Mouse (Mus musculus): ENCODE results near the gene Pafah1b2. TPM values are rescaled to one million over a fixed set of nuclear protein-coding genes. Genes with fewer than 3 reads are reported as not detected.

Pafah1b2 gene
- total RNA-seq, 2 experiments from 2014 or later = 26.5 to 144 TPM

DNA sequence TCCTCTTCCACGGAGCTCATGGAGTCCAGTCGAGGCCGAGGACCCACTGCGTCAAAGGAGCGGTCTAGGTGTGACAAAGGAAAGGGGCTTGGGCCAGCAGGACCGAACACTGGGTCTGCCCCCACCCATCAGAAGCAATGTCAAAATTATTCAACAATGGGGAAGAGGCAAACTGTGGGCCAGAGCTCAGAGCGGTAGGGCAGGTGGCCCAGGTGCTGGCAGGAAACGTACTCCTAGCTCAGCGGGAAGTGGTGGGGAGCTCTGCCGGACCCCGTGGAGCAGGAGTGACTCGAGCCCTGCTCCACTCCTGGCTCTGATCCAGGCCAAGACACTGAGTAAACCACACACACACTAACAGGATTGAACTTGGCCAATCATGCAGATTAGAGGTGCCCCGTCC lies 66.8 kb downstream of the Pafah1b2 start:
- no peak for ATAC-seq (replicated peaks; ENCODE audit: low FRiP score, low TSS enrichment, poor library complexity, severe bottlenecking)

DNA sequence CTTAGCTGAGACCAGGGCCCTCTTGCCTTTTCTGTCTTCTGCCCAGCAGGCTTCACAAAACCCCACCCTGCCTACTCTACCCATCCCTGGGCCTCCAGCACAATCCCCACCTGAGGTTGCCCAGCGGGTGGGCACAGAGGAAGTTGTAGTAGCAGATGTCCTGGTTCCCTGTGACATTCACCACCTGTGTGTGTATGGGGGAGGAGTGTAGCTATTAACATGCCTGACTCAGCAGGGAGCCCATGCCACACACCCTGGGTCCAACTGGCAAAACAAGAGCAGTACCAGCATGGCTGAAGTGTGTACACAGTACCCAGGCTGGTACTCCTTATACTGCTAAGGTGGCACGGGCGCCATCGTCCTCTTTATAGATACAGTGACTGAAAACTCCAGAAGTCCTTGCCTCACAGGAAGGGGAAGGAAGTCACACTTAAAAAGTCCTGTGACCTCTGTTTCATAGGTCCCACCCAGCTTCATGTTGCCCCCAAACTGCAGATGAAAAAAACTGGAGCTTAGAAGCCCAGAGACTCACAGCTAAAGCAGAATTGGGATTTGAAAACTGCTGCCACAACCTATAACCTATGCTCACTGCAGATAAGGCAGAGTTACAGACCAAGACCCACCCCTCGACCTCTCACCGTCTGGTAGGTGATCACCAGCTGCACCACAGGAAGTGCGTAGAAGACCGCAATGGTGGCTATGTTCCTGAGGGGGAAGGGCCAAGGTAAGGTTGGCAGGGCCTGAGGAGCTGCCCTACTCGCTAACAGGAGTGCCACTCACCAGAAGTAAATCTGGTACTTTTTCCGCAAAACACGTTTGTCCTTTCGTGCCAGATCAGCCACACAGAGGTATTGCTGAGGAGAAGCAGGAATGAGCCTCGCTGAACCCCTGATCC lies 67.7 kb downstream of the Pafah1b2 start:
- peak; percentile 66 for ATAC-seq (replicated peaks; ENCODE audit: low FRiP score, low TSS enrichment, poor library complexity, severe bottlenecking)

DNA sequence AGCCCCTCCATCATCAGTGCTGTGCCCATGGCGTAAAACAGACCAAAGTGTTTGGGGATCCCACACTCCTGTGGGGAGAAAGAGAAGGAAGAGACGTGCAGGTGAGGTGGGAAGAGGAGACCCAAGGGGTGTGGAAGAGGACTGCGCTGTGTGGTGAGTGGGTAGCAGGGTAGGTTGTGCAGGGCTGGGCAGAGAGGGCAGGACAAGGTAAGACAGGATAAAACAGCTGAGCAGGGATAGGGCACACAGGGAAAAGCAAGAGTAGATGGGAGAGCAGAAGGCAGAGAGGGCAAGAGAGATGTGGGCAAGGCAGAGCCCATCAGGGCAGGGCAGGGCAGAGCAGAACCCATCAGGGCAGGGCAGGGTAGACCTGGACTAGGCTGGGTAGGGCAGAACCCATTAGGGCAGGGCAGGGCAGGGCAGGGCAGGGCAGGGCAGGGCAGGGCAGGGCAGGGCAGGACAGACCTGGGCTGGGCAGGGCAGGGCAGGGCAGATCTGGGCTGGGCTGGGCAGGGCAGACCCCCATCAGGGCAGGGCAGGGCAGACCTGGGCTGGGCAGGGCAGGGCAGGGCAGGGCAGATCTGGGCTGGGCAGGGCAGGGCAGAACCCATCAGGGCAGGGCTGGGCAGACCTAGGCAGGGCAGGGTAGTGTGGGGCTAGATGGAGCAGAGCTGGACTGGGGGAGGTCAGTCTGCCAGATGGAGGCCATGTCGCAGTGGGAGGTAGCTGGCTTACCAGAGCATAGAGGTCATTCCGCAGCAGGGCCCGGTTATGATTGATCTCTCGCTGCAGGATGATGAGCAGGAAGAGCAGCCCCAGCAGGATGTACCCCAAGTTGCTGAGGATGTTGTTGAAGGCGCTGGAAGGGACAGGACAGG lies 68.6 kb downstream of the Pafah1b2 start:
- no peak for ATAC-seq (replicated peaks; ENCODE audit: low FRiP score, low TSS enrichment, poor library complexity, severe bottlenecking)

DNA sequence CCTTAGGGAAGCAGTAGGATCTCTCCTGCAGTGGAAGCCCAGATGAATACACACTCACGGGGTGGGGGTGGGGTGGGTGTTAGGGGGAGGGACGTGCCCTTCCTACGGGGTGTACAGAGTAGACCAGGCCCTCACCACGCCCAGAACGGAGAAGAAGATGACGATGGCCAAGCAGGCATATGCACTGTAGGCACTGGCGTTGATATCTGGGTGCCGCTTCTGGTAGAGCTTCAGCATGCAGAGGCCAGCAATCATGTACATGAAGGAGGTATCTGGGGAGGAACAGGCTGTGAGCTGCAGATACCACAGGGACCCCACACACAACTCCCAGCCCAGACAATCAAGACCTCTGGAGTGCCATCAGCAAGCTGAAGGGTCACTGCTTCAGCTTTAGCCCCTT lies 69.6 kb downstream of the Pafah1b2 start:
- no peak for ATAC-seq (replicated peaks; ENCODE audit: low FRiP score, low TSS enrichment, poor library complexity, severe bottlenecking)

DNA sequence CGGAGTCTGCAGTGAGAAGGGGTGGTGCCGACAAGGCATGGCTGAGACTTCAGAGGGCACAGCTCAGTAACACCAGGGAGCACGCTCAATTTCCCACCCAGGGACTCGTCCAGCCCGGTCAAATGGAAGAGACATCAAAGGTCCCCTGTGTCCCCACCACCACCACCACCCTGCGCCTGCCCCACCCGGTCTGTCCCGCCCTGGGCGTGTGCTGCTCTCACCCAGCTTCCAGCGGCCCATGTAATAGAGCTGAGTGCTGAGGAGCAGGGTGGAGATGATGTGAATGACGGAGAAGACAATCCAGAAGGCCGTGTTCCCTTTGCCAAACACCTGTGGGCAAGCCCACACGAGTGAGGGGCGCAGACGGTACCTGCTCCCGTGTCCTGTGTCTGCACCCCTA lies 70.0 kb downstream of the Pafah1b2 start:
- no peak for ATAC-seq (replicated peaks; ENCODE audit: low FRiP score, low TSS enrichment, poor library complexity, severe bottlenecking)

DNA sequence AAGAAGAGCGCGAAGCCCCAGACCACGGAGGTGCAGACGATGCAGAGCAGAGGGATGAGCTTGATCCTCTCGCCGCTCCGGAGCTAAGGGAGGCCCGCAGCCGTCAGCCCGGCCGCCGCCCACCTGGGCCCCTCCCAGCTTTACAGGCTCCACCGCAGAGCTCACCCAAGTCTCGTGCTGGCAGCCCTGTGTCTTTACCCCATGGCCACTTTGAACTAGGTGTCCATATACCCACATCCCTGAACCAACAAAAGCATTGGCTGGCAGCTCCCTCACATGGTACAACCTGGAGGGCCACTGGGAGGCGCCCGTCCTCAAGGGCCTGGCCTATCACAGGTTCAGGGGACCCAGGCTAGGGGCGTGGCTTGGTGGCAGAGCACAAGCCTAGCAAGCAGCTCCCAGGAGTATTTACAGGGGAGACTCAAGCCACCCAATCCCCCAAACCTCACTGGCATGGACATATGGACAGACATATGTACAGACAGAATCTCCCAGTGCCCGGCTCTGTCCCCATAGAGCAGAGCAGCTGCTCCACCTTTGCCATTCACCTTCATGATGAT lies 71.1 kb downstream of the Pafah1b2 start:
- peak; percentile 38; the same call in 1 of the 2 replicates for ATAC-seq (replicated peaks; ENCODE audit: low FRiP score, low TSS enrichment, poor library complexity, severe bottlenecking)

DNA sequence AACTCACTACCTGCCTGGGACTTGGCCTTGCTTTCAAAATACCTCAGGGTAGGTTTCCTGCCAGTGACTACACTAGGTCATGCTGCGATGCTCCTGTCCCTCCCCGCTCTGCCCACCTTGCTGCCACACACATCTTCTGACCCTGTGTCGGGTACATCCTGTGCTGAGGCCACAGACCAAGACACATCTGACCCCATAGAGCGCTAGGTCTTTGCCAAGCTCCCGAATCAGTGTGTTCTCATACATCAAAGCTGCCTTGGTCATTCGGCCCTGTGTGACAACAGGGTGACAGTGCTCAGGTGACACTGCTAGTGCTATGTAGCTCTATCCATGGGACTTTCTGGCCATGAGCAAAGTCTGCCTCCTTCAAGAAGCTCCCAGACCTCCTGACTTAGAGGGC lies 72.7 kb downstream of the Pafah1b2 start:
- ATAC-seq (replicated peaks; ENCODE audit: low FRiP score, low TSS enrichment, poor library complexity, severe bottlenecking) = no peak

DNA sequence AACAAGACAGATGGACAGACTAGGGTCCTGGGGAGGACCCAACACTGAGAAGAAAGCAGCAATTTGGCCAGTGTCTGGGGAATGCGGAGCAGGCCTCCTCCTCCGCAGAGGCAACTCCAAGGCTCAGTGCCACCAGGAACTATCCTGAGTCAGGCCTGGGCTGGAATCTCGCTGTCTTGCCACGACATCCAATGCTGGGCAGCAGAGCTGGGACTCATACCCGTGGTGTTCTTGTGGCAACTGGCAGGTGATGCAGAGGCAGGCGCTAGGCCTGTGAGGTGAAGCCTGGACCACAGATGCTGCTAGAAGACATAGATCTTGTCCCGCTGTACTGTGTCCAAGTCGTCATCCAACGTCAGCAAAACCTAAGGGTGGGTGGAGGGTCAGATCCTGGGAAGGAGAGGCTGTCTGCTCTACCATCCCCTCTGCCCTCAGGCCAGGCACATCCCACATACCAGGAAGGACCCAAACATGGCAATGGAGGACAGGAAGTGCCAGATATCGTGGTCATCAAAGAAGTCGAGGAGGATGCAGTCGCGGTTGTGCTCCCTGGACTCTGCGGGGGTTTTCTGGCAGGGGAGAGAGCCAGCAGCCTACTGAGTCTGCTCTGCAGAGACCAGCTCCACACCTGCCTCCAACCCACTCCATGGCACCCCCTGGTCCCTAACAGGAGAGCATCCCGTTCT lies 73.4 kb downstream of the Pafah1b2 start:
- no peak for ATAC-seq (replicated peaks; ENCODE audit: low FRiP score, low TSS enrichment, poor library complexity, severe bottlenecking)

DNA sequence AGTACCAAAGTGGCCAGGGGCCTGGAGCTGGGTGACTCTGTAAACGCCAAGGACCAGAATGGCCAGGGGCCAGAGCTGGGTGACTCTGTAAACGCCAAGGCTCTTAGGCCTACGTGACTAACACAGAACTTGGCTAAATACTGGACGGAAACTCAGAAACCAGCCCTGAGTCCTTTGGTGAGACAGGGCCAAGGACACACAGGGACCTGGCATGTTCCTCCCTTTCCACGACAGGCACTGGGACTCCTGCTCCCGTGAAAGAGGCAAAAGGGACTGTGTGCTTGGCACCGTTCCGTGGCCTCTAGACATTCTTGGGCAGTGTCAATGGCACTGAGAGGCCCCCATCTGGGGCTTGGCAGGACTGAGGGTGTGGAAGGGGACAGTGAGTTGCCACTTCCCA lies 74.4 kb downstream of the Pafah1b2 start:
- ATAC-seq (replicated peaks; ENCODE audit: low FRiP score, low TSS enrichment, poor library complexity, severe bottlenecking) = no peak

DNA sequence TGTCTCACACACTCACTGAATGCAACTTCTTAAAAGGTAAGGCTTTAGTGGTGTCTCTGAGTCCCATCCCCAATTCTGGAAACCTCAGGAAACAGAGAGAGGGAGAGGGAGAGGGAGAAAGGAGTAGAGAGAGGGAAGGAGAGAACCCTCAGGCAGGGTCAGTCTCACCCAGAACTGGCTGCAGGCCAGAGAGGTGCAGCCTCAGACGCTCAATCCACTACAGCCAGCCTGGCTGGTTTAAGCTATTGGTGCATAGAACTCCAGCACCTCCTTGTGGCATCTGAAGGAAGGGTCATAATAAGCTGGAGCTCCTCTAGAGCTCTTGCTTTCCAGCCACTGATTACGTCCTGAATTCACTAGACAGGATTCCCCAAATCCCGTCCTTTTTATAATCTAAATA lies 75.6 kb downstream of the Pafah1b2 start:
- peak; percentile 73 for ATAC-seq (replicated peaks; ENCODE audit: low FRiP score, low TSS enrichment, poor library complexity, severe bottlenecking)

DNA sequence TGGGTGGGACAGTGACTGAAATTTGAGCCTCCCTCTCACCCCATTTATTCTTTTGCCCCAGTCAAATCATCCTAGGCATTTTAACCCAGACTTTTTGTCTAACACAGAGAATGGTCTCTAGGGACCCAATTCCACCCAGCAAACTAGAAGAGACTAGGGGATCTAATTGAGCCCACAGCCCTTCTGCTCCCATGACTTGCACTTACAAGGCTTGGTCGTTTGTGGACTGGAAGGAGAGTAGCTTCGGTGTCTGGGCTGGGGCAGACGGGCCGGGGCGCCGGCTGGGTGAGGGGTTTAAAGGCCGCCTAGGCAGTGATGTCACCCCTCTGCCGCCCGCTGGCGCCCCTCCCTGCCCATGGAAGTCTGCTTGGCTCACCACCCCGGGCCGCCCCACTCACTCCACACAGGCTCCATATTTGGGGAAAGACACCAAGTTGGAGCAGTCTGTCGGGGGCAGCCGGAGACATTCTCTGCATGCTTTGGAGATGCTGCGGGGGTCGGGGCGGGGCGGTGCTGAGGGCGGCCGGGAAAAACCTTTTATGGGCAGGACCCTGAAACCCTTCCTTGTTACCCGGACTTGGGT lies 76.8 kb downstream of the Pafah1b2 start, which contains the start of gene Tagln:
Gene Tagln, minus strand, starts transcription at position 431 of the 583 bp plus-strand sequence.
- no peak for ATAC-seq (replicated peaks; ENCODE audit: low FRiP score, low TSS enrichment, poor library complexity, severe bottlenecking)

DNA sequence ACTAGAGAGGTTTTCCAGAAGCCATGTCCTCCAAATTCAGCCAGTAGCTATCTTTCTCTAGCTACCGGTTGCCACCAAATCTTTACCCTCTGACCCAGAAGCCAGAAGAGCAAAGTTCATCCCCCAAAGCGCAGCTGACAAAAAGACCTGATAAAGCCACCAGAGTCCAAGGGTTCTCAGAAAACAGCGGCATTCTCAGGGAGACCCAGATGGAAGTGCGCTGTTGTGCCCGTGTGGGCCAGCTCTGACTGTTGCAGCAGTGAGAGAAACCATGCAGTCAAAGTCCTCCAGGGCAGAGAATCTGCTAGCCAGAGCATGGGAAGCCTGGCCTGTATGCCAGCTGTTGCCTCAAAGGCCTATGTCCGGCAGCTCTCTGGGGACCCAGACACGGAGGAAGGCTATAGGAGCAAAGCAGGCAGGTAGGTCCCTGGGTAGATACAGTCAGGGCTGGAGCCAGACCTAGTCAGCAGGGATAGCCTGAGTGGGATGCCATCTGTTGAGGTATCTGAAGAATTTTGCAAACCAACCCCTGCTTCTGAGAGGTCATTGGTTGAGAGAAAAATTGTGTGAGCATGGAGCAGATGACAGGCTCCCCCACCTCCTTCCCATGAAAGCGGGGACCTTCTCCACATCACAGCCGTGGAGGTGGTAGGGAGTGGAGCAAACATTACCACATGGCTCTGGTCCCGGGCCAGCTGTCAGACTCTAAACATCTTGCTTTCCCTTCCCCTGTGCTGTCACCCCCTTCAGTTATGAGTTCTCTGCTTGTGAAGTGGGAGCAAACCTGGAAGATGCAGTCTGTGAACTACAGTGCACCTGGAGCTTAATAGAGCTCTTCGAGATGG lies 79.7 kb downstream of the Pafah1b2 start:
- ATAC-seq (replicated peaks; ENCODE audit: low FRiP score, low TSS enrichment, poor library complexity, severe bottlenecking) = no peak

DNA sequence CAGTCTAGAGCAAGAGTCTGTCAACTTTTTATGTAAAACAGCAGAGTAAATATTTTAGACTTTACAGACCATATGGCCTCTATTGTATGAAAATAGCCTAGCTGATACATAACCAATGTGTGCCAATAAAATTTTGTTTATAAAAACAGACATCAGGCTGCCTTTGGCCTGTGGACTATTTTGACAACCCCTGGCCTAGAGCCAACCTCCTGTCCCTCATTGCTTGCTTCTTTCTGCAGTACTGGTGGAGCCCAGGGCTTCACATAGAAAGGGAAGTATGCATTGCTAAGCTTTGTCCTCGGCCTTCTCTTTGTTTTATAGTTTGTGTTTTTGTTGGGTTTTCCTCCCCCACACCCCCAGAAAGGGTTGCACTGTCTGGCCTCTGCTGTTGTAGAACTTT lies 80.5 kb downstream of the Pafah1b2 start:
- ATAC-seq (replicated peaks; ENCODE audit: low FRiP score, low TSS enrichment, poor library complexity, severe bottlenecking) = no peak

DNA sequence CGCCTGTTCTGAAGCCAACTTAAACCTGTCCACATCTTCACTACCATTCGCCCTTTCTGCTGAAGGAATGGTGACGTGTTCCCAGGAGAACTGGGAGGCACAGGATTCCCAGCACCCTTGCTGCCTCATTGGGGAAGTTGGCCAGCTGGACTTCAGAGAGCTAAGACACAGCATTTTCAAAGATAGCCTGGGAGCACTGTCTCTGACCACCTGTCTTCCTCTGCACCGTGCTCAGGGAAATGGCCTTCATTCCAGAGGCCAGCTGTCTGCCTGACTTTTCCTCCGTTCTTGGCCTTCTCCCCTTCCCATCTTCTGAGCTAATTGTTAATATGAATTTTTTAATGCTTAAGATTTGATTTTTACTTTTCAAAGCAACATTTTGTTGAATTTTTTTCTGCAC lies 83.2 kb downstream of the Pafah1b2 start:
- ATAC-seq (replicated peaks; ENCODE audit: low FRiP score, low TSS enrichment, poor library complexity, severe bottlenecking) = no peak

DNA sequence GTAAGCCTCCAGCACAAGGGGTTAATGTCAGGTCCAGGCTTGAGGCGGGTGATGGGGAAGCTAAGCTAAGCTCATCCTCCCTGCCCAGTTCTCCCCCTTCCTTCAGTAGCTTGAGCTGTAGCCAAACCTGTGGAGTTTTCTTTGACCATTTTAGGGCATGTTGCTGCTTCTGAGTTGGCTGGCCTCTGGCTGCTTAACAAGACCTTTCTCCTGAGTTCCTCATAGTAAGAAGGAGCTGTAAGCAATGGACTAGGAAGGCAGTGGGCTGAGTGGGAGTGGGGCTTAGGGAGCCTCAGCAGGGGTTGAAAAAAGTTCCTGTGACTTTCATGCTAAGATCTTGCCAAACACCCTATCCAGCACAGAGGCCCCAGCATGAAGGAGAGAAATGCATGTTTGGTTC lies 92.6 kb downstream of the Pafah1b2 start:
- no peak for ATAC-seq (replicated peaks; ENCODE audit: low FRiP score, low TSS enrichment, poor library complexity, severe bottlenecking)

DNA sequence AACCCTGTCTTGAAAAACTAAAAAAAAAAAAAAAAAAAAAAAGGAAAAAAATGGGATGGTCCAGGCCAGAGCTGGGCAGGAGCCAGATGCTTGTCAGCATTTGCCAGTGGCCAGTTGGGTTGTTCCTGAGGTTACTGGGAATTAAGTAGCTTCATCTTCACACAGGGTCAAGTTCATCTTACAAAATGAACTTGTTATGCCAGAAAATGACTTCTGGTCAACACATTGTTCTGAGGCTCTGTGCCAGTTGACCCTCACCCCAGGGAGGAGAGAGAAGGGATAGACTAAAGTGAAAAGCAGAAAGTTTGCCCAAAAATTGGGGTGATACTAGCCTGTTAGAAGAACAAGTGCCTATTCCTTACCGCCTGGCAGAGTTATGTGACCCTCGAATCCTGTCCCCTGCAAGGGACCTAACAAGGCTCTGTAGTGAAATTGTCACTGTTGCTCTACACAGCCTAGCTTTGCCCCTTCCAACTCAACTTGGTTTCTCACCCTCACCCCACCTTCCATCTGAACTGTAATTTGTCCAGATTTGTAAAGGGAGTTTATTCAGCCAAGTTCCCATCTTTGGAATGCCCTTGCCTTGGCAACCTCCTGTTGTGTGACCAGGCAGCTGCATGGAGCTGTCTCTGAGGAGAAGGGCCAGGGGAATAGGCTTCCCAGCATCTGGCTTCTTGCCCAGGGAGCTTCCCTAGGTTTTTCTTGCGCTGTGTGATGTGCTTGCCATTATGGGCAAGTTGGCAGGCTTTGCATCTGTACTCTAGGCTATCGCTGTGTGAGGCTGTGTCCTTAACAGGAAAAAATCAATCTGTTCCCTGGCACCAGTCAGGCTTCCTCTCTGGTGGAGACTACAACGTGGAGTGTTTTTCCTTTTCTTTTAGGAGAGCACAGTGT lies 95.2 kb downstream of the Pafah1b2 start:
- ATAC-seq (replicated peaks; ENCODE audit: low FRiP score, low TSS enrichment, poor library complexity, severe bottlenecking) = no peak

DNA sequence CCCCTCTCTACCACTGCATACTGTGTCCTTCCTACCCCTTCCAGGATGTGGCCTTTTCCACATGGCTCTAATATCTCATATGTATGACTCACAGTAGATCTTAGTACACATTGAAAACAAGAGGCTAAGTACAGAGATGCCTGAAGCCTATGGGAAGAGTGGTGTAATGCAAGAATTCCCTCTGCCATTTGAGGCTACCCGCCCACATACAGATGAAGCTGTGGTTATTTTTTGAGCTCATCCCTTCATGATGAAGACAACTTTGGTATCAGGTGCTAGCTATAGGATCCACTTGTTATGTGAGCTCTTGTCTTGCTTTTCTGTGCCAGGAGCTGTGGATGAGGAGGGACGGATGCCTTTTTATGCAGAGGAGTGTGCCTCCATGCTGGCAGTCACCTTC lies 96.8 kb downstream of the Pafah1b2 start:
- no peak for ATAC-seq (replicated peaks; ENCODE audit: low FRiP score, low TSS enrichment, poor library complexity, severe bottlenecking)
